Mouse (Mus musculus) liver, postnatal 0 days (tissue): ENCODE results near the gene Xdh. TPM values are rescaled to one million over a fixed set of nuclear protein-coding genes. Genes with fewer than 3 reads are reported as not detected.

Source experiments
- ATAC-seq: fragments of 200-750 bp; cut with Nextera tagmentation; 2 replicates; pipeline ENCODE4 v1.8.0; 2017; ENCODE audit warnings: mild to moderate bottlenecking, moderate library complexity
- DNase-seq: peaks from one replicate; pipeline ENCODE4 v3.0.0-alpha.2; 2016
- H3K27ac ChIP-seq: fragments of 300-500 bp; sonication (generic); 2 replicates; pipeline ENCODE4 v1.5.1; 2014; ENCODE audit warnings: antibody characterized with exemption, moderate library complexity, mild to moderate bottlenecking, low read depth
- H3K27me3 ChIP-seq: fragments of 300-500 bp; sonication (generic); 2 replicates; pipeline ENCODE4 v1.6.1; 2014; ENCODE audit warnings: low read length, control low read depth, mixed read lengths; ENCODE audit not compliant: insufficient read depth
- H3K36me3 ChIP-seq: fragments of 300-500 bp; sonication (generic); replicated peaks from 2 replicates; pipeline ENCODE4 v1.6.1; 2014; ENCODE audit warnings: mild to moderate bottlenecking, control low read depth, low read length, moderate library complexity, mixed read lengths; ENCODE audit not compliant: insufficient read depth
- H3K4me1 ChIP-seq: fragments of 300-500 bp; sonication (generic); 2 replicates; pipeline ENCODE4 v1.6.1; 2014; ENCODE audit warnings: antibody characterized with exemption, mild to moderate bottlenecking, control low read depth; ENCODE audit not compliant: insufficient read depth
- H3K4me2 ChIP-seq: fragments of 300-500 bp; sonication (generic); 2 replicates; pipeline ENCODE4 v1.6.1; 2014; ENCODE audit warnings: low read depth, mild to moderate bottlenecking, low read length, moderate library complexity, mixed read lengths
- H3K4me3 ChIP-seq: fragments of 300-500 bp; sonication (generic); 2 replicates; pipeline ENCODE4 v1.5.1; 2014; ENCODE audit warnings: low read depth, low read length
- H3K9ac ChIP-seq: fragments of 300-500 bp; sonication (generic); replicated peaks from 2 replicates; pipeline ENCODE4 v1.6.1; 2014; ENCODE audit warnings: mild to moderate bottlenecking, moderate library complexity
- H3K9me3 ChIP-seq: fragments of 300-500 bp; sonication (generic); 2 replicates; pipeline ENCODE4 v1.6.1; 2016; ENCODE audit warnings: mild to moderate bottlenecking, control low read depth, low read length, mixed read lengths
- CTCF ChIP-seq: sonication (generic); IDR thresholded peaks from 2 replicates; pipeline ENCODE4 v1.5.1; 2016; ENCODE audit warnings: antibody characterized with exemption, low read depth
- EP300 ChIP-seq: IDR thresholded peaks from 2 replicates; pipeline ENCODE4 v1.6.1; 2016; ENCODE audit warnings: antibody characterized with exemption, low read depth, mild to moderate bottlenecking
- WGBS: fragments of 180-500 bp; shearing (Covaris S2); extraction: QIAGEN DNeasy Blood & Tissue Kit; methylation state at CpG from one replicate; pipeline ENCODE4 v1.1.7; 2014; ENCODE audit not compliant: insufficient replicate concordance; 5-methylcytosine and 5-hydroxymethylcytosine counted together
- polyA plus RNA-seq: library from polyadenylated mRNA; unstranded; fragments of >200 nt; fragmentation: Nextera tagmentation; extraction: Ambion mirVana; gene quantifications from 2 replicates; pipeline ENCODE4 v1.2.1, GENCODE M21; 2015

Gene Xdh
- polyA plus RNA-seq, 1 experiment from 2014 or later: 7.0 TPM

GRCm38 (mm10) chr17:73935163-73935562 is 14.8 kb downstream of the Xdh start:
- TF ChIP-seq EP300 (no peak), CTCF (no peak)
- DNase-seq (no peak), ATAC-seq (no peak)
- H3K36me3 ChIP-seq: no peaks in the 10 kb centered on the region; the same call in 1 of the 2 replicates
- no peaks in the 10 kb centered on the region for H3K9me3 ChIP-seq
- H3K4me1 ChIP-seq: no peaks in the 10 kb centered on the region
- H3K4me2 ChIP-seq: no peak overlapping the region
- H3K27me3 ChIP-seq: no peaks in the 10 kb centered on the region
- H3K27ac ChIP-seq: no peak overlapping the region
- 47% methylated on average over 4 of the region's 4 CpGs for WGBS
- H3K9ac ChIP-seq: no peak overlapping the region
- no peak overlapping the region for H3K4me3 ChIP-seq

- Histone ChIP-seq H3K9me3 (no peaks in the 10 kb centered on the region), H3K27me3 (no peaks in the 10 kb centered on the region), H3K4me2 (no peak overlapping the region), H3K4me1 (no peaks in the 10 kb centered on the region), H3K36me3 (no peaks in the 10 kb centered on the region; the same call in 1 of the 2 replicates), H3K4me3 (no peak overlapping the region), H3K9ac (no peak overlapping the region), H3K27ac (no peak overlapping the region)
- 62% methylated on average over 4 of the region's 4 CpGs for WGBS
- no peak for TF ChIP-seq EP300
- TF ChIP-seq CTCF: no peak
- ATAC-seq (no peak), DNase-seq (no peak)
Observed at GRCm38 (mm10) chr17:73934281-73934680, 15.7 kb downstream of the Xdh start.

DNA sequence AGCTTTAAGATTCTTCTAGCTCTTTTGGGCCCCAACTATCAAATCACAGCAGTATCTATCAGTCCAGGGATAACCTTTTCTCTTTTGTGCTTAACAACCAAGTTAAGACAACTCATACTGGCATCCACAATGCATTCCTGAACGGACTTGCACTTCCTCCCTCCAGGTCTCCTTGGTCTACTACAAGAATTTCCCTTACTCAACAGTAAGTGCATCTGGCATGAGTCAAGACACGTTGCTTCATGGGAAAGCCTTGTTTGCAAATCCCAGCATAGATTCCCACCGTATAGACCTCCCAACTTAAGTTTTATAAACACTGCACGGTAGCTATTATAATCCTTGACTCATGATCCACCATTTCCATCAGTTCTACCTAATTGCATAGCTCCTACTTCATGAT is 16.4 kb downstream of the Xdh start:
- TF ChIP-seq CTCF (no peak), EP300 (no peak)
- H3K4me3 ChIP-seq: no peak overlapping the region
- H3K9me3 ChIP-seq: no peaks in the 10 kb centered on the region
- H3K9ac ChIP-seq: no peak overlapping the region
- no peaks in the 10 kb centered on the region; the same call in 1 of the 2 replicates for H3K36me3 ChIP-seq
- WGBS: 67% methylated on average over 4 of the region's 4 CpGs
- no peak overlapping the region for H3K4me2 ChIP-seq
- H3K27ac ChIP-seq: no peak overlapping the region
- no peaks in the 10 kb centered on the region for H3K4me1 ChIP-seq
- H3K27me3 ChIP-seq: no peaks in the 10 kb centered on the region
- DNase-seq (no peak), ATAC-seq (no peak)

GRCm38 (mm10) chr17:73932497-73933059 is 17.4 kb downstream of the Xdh start:
- Histone ChIP-seq H3K27me3 (no peaks in the 10 kb centered on the region), H3K9ac (no peak overlapping the region), H3K4me2 (no peak overlapping the region), H3K4me1 (no peaks in the 10 kb centered on the region), H3K27ac (no peak overlapping the region), H3K36me3 (no peaks in the 10 kb centered on the region; the same call in 1 of the 2 replicates), H3K4me3 (no peak overlapping the region), H3K9me3 (no peaks in the 10 kb centered on the region)
- TF ChIP-seq CTCF (no peak), EP300 (no peak)
- no peak for DNase-seq
- no peak for ATAC-seq
- WGBS: 59% methylated on average over 4 of the region's 4 CpGs

- no peak for DNase-seq
- Histone ChIP-seq H3K9ac (no peak overlapping the region), H3K9me3 (no peaks in the 10 kb centered on the region), H3K4me2 (no peak overlapping the region), H3K27ac (no peak overlapping the region), H3K27me3 (no peaks in the 10 kb centered on the region), H3K36me3 (0 out of 2 replicates have a peak, but pooled peaks cover 2% of the 10 kb centered on the region), H3K4me1 (no peaks in the 10 kb centered on the region), H3K4me3 (no peak overlapping the region)
- 82% methylated on average over 8 of the region's 8 CpGs for WGBS
- no peak for ATAC-seq
- TF ChIP-seq EP300: no peak
- no peak for TF ChIP-seq CTCF
Observed at GRCm38 (mm10) chr17:73919520-73919919, 30.5 kb downstream of the Xdh start.

DNA sequence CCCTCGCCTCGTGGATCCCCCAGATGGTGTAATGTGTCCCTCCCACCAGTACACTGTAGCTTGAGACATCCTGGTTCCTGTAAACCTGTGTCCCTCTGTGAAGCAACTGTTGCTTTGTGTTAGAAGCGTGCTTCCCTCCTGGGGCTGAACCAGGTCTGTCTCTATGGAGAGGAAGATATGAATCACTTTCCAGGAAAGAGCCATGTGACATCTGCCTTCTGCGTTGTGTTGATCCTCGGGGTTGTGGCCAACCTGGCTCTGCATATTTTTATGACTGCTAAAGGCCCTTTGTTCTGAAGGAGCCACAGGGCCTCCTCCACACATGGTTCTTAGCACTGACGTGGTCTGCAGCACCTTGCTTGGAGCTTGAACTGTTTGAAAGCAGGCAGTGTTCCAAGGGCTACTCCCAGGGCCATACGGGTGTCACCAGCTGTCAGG is 31.0 kb downstream of the Xdh start:
- H3K27ac ChIP-seq: no peak overlapping the region
- ATAC-seq: no peak
- no peak for TF ChIP-seq EP300
- no peak for TF ChIP-seq CTCF
- H3K4me2 ChIP-seq: no peak overlapping the region
- no peak for DNase-seq
- no peaks in the 10 kb centered on the region for H3K9me3 ChIP-seq
- no peak overlapping the region for H3K4me3 ChIP-seq
- H3K36me3 ChIP-seq: 0 out of 2 replicates have a peak, but pooled peaks cover 2% of the 10 kb centered on the region
- no peaks in the 10 kb centered on the region for H3K4me1 ChIP-seq
- no peak overlapping the region for H3K9ac ChIP-seq
- no peaks in the 10 kb centered on the region for H3K27me3 ChIP-seq
- WGBS: 54% methylated on average over 7 of the region's 7 CpGs

DNA sequence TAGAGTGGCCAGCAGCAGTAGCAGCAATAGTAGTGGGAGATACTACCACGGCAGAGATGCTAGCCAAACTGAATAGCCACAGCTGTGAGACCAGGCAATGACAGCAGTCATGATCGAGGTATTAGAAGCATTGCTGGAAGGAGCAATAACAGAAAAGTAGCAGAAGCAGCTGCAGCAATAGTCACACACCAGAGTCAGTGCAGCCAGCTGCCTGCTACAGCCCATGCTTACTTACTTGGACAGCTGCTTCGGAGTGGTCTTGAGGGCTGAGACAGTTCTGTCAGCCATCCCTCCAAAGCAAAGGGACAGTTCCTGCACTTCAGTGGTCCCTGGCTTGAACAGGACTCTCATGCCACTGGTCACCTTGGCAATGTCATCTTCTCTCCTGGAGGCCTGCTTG is 31.9 kb downstream of the Xdh start:
- Histone ChIP-seq H3K4me3 (no peak overlapping the region), H3K4me2 (no peak overlapping the region), H3K36me3 (0 out of 2 replicates have a peak, but pooled peaks cover 2% of the 10 kb centered on the region), H3K9me3 (no peaks in the 10 kb centered on the region), H3K9ac (no peak overlapping the region), H3K4me1 (no peaks in the 10 kb centered on the region), H3K27me3 (no peaks in the 10 kb centered on the region), H3K27ac (no peak overlapping the region)
- ATAC-seq (no peak), DNase-seq (no peak)
- TF ChIP-seq CTCF (no peak), EP300 (no peak)
- WGBS: 66% methylated on average over 3 of the region's 3 CpGs
